Mouse (Mus musculus): ENCODE results near the gene Gm8024.
"Not testable (repeated sequence)": the region's sequence is repeated elsewhere in the genome, so short reads cannot be mapped to it uniquely, and the experiment has no call there.

DNA sequence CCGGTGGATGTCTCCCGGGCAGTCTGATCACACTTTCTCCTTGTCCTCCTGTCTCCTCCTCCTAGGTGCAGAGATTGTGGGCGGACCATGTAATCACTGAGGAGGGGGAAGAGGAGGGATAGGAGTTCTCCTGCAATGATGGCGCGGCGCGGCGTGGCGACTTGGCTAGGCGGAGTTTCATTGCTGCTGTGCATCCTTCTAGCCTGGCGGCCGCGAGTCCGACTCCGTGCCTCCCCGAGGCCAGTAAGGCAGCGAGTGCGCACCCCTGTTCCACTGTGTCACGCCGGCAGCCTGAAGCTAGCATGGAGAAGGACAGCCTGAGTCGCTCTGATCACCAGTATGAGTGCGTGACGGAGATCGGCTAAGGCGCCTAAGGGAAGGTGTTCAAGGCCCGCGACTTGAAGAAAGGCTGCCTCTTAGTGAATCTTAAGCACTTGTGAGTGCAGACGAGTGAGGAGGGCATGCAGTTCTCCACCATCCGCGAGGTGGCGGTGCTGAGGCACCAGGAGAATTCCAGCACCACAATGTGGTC is 19.2 kb upstream of the Gm8024 start:
- TF ChIP-seq CTCF, EP300 (IDR thresholded peaks at IDR 0.05; ENCODE audit: low read depth): not testable (repeated sequence)
